Mouse (Mus musculus): Measurements from ENCODE around the gene Pde1a. TPM values are rescaled to one million over a fixed set of nuclear protein-coding genes. Genes with fewer than 3 reads are reported as not detected.

Pde1a gene
- total RNA-seq (2023): not detected

DNA sequence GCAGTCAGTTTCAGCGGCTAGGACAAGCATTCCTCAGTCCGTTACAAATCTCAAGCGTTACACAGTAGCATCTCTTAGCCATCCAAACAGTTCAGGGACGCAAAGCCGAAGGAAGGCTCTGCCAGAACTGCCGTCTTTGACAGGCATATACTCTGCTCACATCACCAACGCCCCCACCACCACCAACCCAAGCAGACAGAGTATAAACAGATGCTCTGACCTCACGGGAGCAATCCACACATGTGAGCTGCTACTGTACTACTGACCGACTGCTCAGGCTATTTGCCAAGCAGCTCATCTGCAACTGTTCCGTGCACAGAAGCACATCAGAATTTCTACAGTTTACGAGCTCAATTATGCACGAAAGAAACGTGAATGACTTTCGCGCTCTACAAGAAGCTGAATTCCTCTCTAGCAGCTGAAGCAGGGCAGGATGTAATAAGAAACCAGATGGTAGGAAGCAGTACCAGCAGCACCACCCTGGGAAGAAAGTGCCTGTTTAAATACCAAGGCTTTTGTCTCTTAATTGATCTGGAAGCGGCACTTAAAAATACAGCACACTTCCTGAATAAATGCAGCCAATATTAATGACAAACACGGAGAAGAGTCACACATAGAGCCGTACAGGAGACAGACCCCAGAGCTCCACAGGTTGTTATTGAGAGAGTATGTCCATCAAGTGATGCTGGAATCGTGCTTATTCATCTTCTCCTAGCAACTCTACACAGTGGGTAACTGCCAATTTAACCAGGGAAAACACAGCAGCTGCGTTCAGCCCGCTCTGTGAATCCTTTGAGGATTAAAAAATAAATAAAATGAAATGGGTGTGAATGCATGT is at the start of gene Pde1a:
Gene Pde1a, minus strand, starts transcription at position 598 of the 838 bp plus-strand sequence.

Other genes with a start within 250 kb of the Pde1a start
- not detected for gene Prdx6b, start 163.0 kb upstream of the Pde1a start, total RNA-seq (2023)
- gene Dnajc10, start 186.0 kb upstream of the Pde1a start, total RNA-seq (2023): 10 to 100 TPM; 38.2 to 41.3 TPM